Mouse (Mus musculus) myocyte (in vitro differentiated cells): Measurements from ENCODE around the gene Tmem171. TPM values are rescaled to one million over a fixed set of nuclear protein-coding genes. Genes with fewer than 3 reads are reported as not detected.

Experiments used
- H3K27me3 ChIP-seq: one replicate; pipeline ENCODE4 v1.6.1; 2011; ENCODE audit not compliant: control insufficient read depth, insufficient read depth, insufficient read length
- H3K36me3 ChIP-seq: one replicate; pipeline ENCODE4 v1.6.1; 2011; ENCODE audit not compliant: control insufficient read depth, insufficient read depth
- H3K4me2 ChIP-seq: one replicate; pipeline ENCODE4 v1.6.1; 2011; ENCODE audit warnings: low read depth, control low read depth
- H3K4me3 ChIP-seq: one replicate; pipeline ENCODE4 v1.5.1; 2011; ENCODE audit warnings: mild to moderate bottlenecking, control low read depth, moderate library complexity
- H3K79me2 ChIP-seq: one replicate; pipeline ENCODE4 v1.6.1; 2011; ENCODE audit not compliant: control insufficient read depth, insufficient read depth
- H3ac ChIP-seq: one replicate; pipeline ENCODE4 v1.6.1; 2011; ENCODE audit not compliant: control insufficient read depth, insufficient read length
- CEBPB ChIP-seq: IDR thresholded peaks from 2 replicates; pipeline ENCODE4 v1.6.1; 2011; ENCODE audit warnings: mild to moderate bottlenecking, moderate library complexity; ENCODE audit not compliant: poor library complexity, insufficient read depth, severe bottlenecking
- E2F4 ChIP-seq: IDR thresholded peaks from one replicate; pipeline ENCODE4 v1.6.1; 2011; ENCODE audit warnings: mild to moderate bottlenecking, control low read depth, moderate library complexity; ENCODE audit not compliant: insufficient read depth
- MAX ChIP-seq: IDR thresholded peaks from one replicate; pipeline ENCODE4 v1.6.1; 2011; ENCODE audit warnings: low read depth, mild to moderate bottlenecking, control low read depth
- MYOD1 ChIP-seq, 3 experiments: IDR thresholded peaks; one replicate each; pipeline ENCODE4 v1.6.1; 2011; ENCODE audit warnings: control low read depth in 2 of 3, low read depth in 2 of 3, mild to moderate bottlenecking in 2 of 3, moderate library complexity in 1 of 3; ENCODE audit not compliant: insufficient read length in 2 of 3, control insufficient read depth in 1 of 3
- MYOG ChIP-seq, 3 experiments: IDR thresholded peaks; one replicate each; pipeline ENCODE4 v1.6.1; 2011; ENCODE audit warnings: control low read depth in 2 of 3, low read depth in 2 of 3, mild to moderate bottlenecking in 2 of 3; ENCODE audit not compliant: insufficient read length in 2 of 3, control insufficient read depth in 1 of 3, insufficient read depth in 1 of 3
- POLR2A ChIP-seq: IDR thresholded peaks from one replicate; pipeline ENCODE4 v1.6.1; 2011; ENCODE audit warnings: low read depth, mild to moderate bottlenecking, control low read depth, moderate library complexity; ENCODE audit not compliant: insufficient read length
- POLR2AphosphoS2 ChIP-seq: IDR thresholded peaks from one replicate; pipeline ENCODE4 v1.6.1; 2011; ENCODE audit warnings: low read depth, control low read depth; ENCODE audit not compliant: insufficient read length
- REST ChIP-seq: IDR thresholded peaks from one replicate; pipeline ENCODE4 v1.6.1; 2011; ENCODE audit warnings: mild to moderate bottlenecking, control low read depth, moderate library complexity; ENCODE audit not compliant: insufficient read depth, insufficient read length
- SRF ChIP-seq: IDR thresholded peaks from one replicate; pipeline ENCODE4 v1.6.1; 2011; ENCODE audit warnings: low read depth; ENCODE audit not compliant: control insufficient read depth, insufficient read length
- TCF12 ChIP-seq: IDR thresholded peaks from one replicate; pipeline ENCODE4 v1.6.1; 2011; ENCODE audit warnings: mild to moderate bottlenecking, control low read depth; ENCODE audit not compliant: poor library complexity, insufficient read depth, severe bottlenecking
- TCF3 ChIP-seq: IDR thresholded peaks from one replicate; pipeline ENCODE4 v1.6.1; 2011; ENCODE audit warnings: low read depth, control low read depth; ENCODE audit not compliant: insufficient read length
- USF1 ChIP-seq: IDR thresholded peaks from one replicate; pipeline ENCODE4 v1.6.1; 2011; ENCODE audit warnings: low read depth, mild to moderate bottlenecking, control low read depth, moderate library complexity
- polyA plus RNA-seq: library from polyadenylated mRNA; unstranded; fragments of >200 nt; fragmentation: generic; extraction: Trizol; gene quantifications from one replicate; pipeline ENCODE4 v1.2.1, GENCODE M21; 2012; ENCODE audit warnings: missing spikeins

The Tmem171 gene
- polyA plus RNA-seq, 1 experiment: 3.5 TPM

- Histone ChIP-seq H3K4me2 (no peak overlapping the region), H3K79me2 (no peaks in the 10 kb centered on the region), H3ac (no peak overlapping the region), H3K27me3 (no peaks in the 10 kb centered on the region), H3K4me3 (no peak overlapping the region), H3K36me3 (no peaks in the 10 kb centered on the region)
- TF ChIP-seq CEBPB (no peak), E2F4 (no peak), TCF3 (no peak), MYOG (IDR thresholded peaks at IDR 0.05; ENCODE audit: control insufficient read depth in 1 of 3, insufficient read depth in 1 of 3, insufficient read length in 2 of 3, low read depth in 2 of 3) (no peak), SRF (no peak), POLR2AphosphoS2 (no peak)
These were observed 14.1 kb downstream of the Tmem171 start for GRCm38 (mm10) chr13:98680470-98681060.

GRCm38 (mm10) chr13:98679631-98680041, 15.0 kb downstream of the Tmem171 start:
- no peak overlapping the region for H3K4me3 ChIP-seq
- H3K4me2 ChIP-seq: peak overlapping the region; percentile 76
- no peaks in the 10 kb centered on the region for H3K79me2 ChIP-seq
- H3ac ChIP-seq: no peak overlapping the region
- TF ChIP-seq SRF (peak; percentile 54), TCF3 (no peak)
- no peaks in the 10 kb centered on the region for H3K36me3 ChIP-seq
- H3K27me3 ChIP-seq: no peaks in the 10 kb centered on the region

GRCm38 (mm10) chr13:98679230-98679629, 15.4 kb downstream of the Tmem171 start:
- no peak overlapping the region for H3K4me3 ChIP-seq
- peak overlapping the region; percentile 76 for H3K4me2 ChIP-seq
- no peak for TF ChIP-seq MYOD1 (IDR thresholded peaks at IDR 0.05; ENCODE audit: control insufficient read depth in 1 of 3, insufficient read length in 2 of 3, low read depth in 2 of 3)
- TF ChIP-seq MYOG (IDR thresholded peaks at IDR 0.05; ENCODE audit: control insufficient read depth in 1 of 3, insufficient read depth in 1 of 3, insufficient read length in 2 of 3, low read depth in 2 of 3): no peak
- TF ChIP-seq SRF: no peak
- no peak for TF ChIP-seq POLR2A
- TF ChIP-seq TCF3: no peak
- TF ChIP-seq REST: no peak
- TF ChIP-seq MAX: no peak
- TF ChIP-seq USF1: no peak
- TF ChIP-seq TCF12: no peak
- no peak for TF ChIP-seq CEBPB
- TF ChIP-seq E2F4: no peak
- no peak for TF ChIP-seq POLR2AphosphoS2
- H3ac ChIP-seq: no peak overlapping the region
- H3K36me3 ChIP-seq: no peaks in the 10 kb centered on the region
- no peaks in the 10 kb centered on the region for H3K27me3 ChIP-seq
- no peaks in the 10 kb centered on the region for H3K79me2 ChIP-seq

- Histone ChIP-seq H3K79me2 (no peaks in the 10 kb centered on the region), H3K27me3 (no peaks in the 10 kb centered on the region), H3K4me2 (no peak overlapping the region), H3ac (no peak overlapping the region), H3K4me3 (no peak overlapping the region), H3K36me3 (no peaks in the 10 kb centered on the region)
- TF ChIP-seq E2F4: no peak
- TF ChIP-seq TCF3: no peak
- TF ChIP-seq SRF: no peak
- TF ChIP-seq POLR2AphosphoS2: no peak
- TF ChIP-seq MAX: no peak
- TF ChIP-seq MYOG (IDR thresholded peaks at IDR 0.05; ENCODE audit: control insufficient read depth in 1 of 3, insufficient read depth in 1 of 3, insufficient read length in 2 of 3, low read depth in 2 of 3): no peak
- TF ChIP-seq USF1: no peak
- TF ChIP-seq REST: no peak
- no peak for TF ChIP-seq POLR2A
- no peak for TF ChIP-seq MYOD1 (IDR thresholded peaks at IDR 0.05; ENCODE audit: control insufficient read depth in 1 of 3, insufficient read length in 2 of 3, low read depth in 2 of 3)
- no peak for TF ChIP-seq CEBPB
- no peak for TF ChIP-seq TCF12
These were observed 20.7 kb downstream of the Tmem171 start for GRCm38 (mm10) chr13:98673922-98674321.

- TF ChIP-seq TCF12: no peak
- no peak for TF ChIP-seq SRF
- no peak for TF ChIP-seq USF1
- TF ChIP-seq E2F4: no peak
- TF ChIP-seq CEBPB: no peak
- no peak for TF ChIP-seq MAX
- TF ChIP-seq MYOD1 (IDR thresholded peaks at IDR 0.05; ENCODE audit: control insufficient read depth in 1 of 3, insufficient read length in 2 of 3, low read depth in 2 of 3): no peak
- no peak for TF ChIP-seq REST
- no peak for TF ChIP-seq TCF3
- TF ChIP-seq MYOG (IDR thresholded peaks at IDR 0.05; ENCODE audit: control insufficient read depth in 1 of 3, insufficient read depth in 1 of 3, insufficient read length in 2 of 3, low read depth in 2 of 3): no peak
- H3K4me2 ChIP-seq: no peak overlapping the region
- no peaks in the 10 kb centered on the region for H3K27me3 ChIP-seq
- no peaks in the 10 kb centered on the region for H3K79me2 ChIP-seq
- H3K4me3 ChIP-seq: no peak overlapping the region
- H3ac ChIP-seq: no peak overlapping the region
- no peaks in the 10 kb centered on the region for H3K36me3 ChIP-seq
These were observed 25.3 kb downstream of the Tmem171 start for GRCm38 (mm10) chr13:98669296-98669695.
